Mouse (Mus musculus) R1 (cell line): ENCODE measurements around the gene Zbtb43.
A peak's percentile ranks its signal among the peaks of the same experiment; 100 is the strongest.

Experiments
- DNase-seq: peaks from one replicate; pipeline ENCODE4 v3.0.0-alpha.2; 2018; ENCODE audit warnings: low read depth, low spot score

The Zbtb43 gene

GRCm38 (mm10) chr2:33468466-33469097 is at the start of gene Zbtb43:
Gene Zbtb43, minus strand, starts transcription at chr2:33468559.
- DNase-seq, result peak; percentile 95

DNA sequence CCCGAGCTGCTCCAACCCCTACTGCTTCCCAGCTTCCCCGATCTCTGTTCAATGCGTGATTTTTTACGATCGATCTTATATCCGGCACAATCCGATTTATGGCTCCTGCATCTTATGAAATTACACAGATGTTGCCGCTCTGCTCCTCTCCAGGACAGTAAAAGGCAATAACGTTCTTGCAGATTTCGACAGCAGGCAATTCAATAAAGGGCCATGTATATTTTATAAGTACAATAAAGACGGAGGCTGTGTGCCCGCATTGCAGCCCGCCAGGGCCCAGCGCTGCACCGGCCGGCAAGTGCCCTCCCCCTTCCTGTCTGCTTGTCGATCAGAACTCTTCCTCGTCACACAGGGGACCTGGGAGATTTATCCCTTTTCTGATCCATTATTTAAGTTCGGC is 47.5 kb upstream of the Zbtb43 start:
- no peak for DNase-seq

- DNase-seq, result peak; percentile 26
Measured at GRCm38 (mm10) chr2:33515431-33515830, 47.1 kb upstream of the Zbtb43 start.

DNA sequence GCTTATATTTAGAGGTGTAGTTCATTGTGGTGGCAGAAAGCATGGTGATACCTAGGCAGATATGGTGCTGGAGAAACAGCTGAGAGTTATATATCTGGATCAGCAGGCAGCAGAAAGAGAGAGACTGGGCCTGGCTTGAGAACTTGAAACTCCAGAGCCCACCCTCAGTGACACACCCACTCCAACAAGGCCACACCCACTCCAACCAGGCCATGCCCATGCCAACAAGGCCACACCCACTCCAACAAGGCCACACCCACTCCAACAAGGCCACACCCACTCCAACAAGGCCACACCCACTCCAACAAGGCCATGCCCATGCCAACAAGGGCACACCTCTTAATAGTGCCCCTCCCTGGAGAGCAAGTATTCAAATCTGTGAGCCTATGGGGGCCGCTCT is 42.4 kb upstream of the Zbtb43 start:
- DNase-seq, result peak; percentile 60

- DNase-seq, result no peak
Measured at GRCm38 (mm10) chr2:33502602-33503001, 34.2 kb upstream of the Zbtb43 start.

DNA sequence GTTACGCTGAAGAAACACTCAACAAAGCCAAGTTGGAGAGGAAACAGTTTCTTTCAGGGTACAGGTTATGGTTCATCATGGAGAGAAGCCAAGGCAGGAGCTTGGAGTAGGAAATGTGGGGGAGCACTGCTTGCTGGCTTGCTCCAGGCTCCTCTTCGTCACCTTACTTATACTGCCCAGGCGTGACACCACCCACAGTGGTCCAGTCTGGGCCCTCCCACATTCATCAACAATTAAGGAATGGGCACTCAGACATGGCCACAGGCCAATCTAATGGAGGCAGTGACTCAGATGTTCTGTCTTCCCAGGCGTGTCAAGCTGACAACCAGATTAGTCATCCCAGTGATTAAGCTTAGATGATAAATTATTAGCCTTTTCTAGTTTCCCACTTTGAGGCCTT is 29.9 kb upstream of the Zbtb43 start:
- DNase-seq, result no peak

DNA sequence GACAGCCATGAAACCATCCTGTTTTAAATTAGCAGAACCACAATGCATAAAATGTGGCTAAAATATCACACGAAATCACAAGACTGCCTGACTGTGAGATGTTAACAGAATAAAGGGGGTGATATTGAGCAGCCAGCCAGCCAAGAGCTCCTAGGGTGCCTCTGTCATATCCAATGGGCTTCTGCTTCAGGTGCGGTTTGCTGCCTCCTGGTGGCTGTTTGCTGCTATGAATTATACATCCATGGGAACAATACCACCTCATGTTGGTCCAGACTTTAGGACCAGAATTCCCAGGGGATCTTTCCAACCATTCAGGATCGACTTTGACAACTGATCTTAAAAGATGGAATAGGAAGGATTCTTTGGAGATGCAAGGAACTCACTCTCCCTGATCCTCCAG is 27.3 kb upstream of the Zbtb43 start:
- DNase-seq, result peak; percentile 87

DNA sequence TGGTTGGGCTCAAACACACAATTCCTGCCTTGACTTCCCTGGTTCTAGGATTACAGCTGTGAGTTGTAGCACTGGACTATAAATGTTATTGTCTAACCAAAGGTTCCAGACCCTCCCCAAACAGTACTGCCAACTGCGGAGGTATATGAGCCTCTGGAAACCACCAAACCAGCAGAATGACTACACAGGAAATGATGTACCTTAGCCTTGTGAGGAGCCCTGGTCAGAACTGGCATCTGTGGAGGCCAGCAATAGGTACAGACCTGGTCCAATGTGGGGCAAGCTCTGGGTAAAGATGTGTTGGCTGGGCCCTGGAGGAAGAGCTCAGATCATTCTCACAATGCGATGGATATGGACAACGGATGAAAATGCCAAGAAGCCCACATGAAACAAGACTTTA is 23.7 kb upstream of the Zbtb43 start:
- no peak for DNase-seq

DNA sequence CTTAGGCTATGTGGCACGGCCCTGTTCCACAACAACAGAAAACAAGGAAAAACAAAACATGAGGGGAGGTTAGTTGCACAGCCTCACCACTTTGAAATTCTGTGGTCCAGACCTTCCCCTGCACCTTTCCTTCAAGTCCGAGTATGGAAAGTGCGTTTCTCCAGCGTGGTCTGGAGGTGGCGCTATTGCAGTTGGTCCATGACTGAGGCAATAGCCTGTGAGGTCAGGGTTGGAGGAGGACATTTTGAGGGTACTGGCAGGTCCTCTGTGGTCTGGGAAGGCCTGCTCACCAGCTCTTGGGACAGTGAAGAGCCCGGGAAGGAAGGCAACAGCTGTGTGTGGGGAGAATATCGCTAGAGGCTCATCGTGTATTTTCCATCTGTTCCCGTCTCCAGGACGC is 21.2 kb upstream of the Zbtb43 start:
- peak; percentile 64 for DNase-seq

DNA sequence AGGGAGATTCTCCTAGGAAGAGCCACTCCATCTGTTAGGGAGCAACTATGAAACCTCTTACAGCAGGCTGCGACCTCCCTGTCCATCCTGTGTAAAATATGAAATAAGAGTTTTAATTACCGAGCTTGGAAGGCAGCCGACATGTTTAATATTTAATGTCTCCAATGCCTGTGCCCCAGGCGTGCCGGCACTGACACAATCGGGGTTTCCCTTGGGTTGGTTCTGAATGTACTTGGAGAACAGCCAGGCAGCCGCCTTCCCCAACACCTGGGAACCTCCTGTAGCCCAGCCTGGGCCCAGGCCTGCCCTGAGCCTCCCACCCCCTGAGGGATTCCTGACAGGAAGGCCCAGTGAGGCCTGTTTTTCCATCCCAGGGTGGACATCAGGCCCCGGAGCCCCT is 19.0 kb upstream of the Zbtb43 start:
- no peak for DNase-seq

- peak; percentile 76 for DNase-seq
Measured at GRCm38 (mm10) chr2:33486866-33487265, 18.5 kb upstream of the Zbtb43 start.

GRCm38 (mm10) chr2:33477961-33478755 is 9.8 kb upstream of the Zbtb43 start:
- peak; percentile 80 for DNase-seq

GRCm38 (mm10) chr2:33475961-33476360 is 7.6 kb upstream of the Zbtb43 start:
- DNase-seq, result peak; percentile 70

- no peak for DNase-seq
Measured at GRCm38 (mm10) chr2:33467546-33468465, 553 bp downstream of the Zbtb43 start.

GRCm38 (mm10) chr2:33465966-33466365 is 2.4 kb downstream of the Zbtb43 start:
- peak; percentile 62 for DNase-seq

DNA sequence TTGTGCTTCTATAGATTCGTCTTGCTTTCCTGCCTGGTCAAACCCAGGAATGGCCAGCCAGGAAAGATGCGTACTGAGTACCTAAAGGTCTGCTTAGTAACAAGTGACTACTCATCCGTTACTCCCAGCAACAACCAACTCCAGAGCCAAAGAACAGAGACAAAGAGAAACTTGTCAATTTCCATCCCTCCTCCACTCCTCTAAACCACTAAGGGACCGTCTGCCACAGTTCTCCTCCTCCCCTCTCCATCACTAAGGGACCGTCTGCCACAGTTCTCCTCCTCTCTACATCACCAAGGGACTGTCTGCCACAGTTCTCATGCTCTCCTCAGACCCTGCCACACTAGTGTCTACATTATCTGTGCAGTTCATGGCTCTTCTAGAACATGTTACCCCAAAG is 3.1 kb downstream of the Zbtb43 start:
- DNase-seq, result peak; percentile 50

DNA sequence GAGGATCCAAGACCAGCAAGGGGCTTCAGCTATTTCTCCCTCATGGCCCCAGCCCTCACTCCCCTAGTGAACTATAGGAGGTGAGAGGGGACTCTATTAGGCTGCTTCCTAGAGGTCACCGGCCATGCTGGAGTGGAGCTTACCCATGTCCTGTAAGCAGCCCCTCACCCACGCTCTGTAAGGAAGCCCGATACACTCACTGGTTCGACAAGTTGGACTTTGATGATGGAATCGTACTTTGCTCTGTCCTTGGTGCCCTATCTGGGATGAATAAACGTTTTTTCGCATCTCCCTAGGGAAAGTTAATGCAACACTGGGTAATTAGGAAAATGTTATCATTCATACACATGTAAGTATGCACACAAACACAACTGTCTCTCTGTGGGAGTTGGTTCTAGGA is 6.3 kb downstream of the Zbtb43 start:
- no peak for DNase-seq

GRCm38 (mm10) chr2:33461066-33461465 is 7.3 kb downstream of the Zbtb43 start:
- peak; percentile 88 for DNase-seq

DNA sequence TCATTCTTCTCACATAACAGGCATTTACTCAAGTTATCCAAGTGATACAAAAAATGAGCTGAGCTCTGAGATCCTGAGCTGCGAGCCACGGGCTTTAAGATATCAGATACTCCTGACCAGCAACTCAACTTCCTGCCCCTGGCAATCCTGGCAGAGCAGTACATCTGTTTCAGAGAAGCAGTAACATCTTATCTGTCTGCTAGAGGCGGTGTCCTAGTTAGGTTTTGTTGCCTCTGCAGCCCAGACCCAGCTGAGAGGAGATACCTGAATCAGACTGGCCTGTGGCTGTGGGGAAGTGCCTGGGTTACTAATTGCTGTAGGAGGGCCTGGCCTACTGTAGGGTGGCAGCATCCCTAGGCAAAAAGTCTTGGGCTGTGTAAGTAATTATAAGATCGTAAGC is 8.7 kb downstream of the Zbtb43 start:
- DNase-seq, result no peak

GRCm38 (mm10) chr2:33456696-33457095 is 11.7 kb downstream of the Zbtb43 start:
- no peak for DNase-seq

DNA sequence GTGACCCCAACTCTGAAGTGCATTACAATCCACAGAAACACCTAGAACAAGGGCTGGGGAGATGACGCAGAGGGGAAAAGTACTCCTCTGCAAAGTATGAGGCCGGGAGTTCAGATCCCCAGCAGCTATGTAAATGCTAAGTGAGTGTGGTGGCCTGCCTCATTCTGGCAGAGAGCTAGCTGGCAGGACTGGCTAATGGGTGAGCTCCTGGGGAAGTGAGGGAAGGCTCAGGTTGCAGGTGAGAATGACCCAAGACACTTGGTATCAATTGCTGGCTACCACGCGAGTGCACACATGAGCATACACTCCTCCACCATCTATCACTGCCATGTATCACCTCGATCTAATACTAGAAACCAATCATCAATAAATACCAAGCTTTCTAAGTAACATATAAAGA is 12.1 kb downstream of the Zbtb43 start:
- DNase-seq, result no peak

DNA sequence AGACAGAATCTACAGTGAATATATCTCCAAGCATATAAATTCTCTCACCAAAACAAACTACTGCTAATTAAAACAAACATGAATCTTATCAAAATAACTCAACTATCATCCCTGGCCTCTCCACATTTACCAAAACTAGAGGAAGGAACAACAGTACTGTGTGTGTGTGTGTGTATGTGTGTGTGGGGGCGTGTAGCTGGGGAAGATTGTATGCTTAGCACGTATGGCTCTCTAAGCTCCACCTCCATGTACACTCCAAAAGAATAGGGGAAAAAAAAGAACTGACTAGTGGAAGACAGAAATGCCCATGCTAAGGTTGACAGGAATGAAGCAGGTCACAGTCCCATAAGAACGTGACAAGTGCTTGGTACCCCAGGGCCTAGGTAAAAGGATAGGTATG is 13.0 kb downstream of the Zbtb43 start:
- no peak for DNase-seq
